Comparison of ENCODE assay signal across 7 mouse cellular contexts in the genomic region with DNA sequence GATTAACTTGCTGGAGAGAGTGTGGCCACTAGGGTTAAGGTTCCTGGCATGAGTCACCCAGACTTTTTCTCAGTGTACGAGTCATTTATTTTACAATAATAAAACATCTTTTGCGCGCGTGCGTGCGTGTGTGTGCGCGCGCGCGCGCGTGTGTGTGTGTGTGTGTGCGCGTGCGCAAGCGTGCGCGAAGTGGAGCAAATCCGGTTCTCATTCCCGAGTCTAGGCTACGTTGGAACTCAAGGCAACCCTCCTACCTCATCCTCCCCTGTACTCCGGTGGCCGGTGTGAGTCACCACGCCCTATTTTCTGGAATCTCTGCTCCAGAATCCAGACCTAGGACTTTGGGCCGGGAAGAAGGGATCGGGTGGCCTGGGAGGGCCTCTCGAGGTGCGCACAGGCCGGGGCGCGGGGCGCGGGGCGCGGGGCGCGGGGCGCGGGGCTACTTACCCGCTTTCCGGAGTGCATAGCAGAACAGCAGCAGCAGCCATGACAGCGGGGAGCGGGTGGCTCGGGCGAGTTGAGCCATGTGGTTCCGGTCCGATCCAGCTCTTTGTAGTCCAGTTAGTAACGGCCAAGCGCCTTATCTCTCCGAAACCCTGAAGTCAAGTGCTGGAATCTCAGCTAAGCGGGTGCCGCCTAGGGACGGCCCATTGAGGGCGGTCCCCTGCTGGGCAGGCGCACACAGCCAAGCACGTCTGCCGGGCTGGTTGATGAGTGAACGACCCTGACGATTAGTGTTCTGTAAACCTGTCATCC. TPM values are rescaled to one million over a fixed set of nuclear protein-coding genes. Genes with fewer than 3 reads are reported as not detected.
DNase-seq lines count a peak whose midpoint lies in the region; ATAC-seq lines count a peak whose summit lies in the region.

Gene Pvr (minus strand): TSS at position 655 of the 756 bp plus-strand sequence.

- WGBS in embryonic facial prominence, embryonic 10.5 days: under 1% methylated on average over 60 of the region's 60 CpGs
- WGBS in limb, embryonic 10.5 days: under 1% methylated on average over 60 of the region's 60 CpGs
- 0% methylated on average over 60 of the region's 60 CpGs for WGBS in midbrain, embryonic 11.5 days

- peak within 1 kb of the TSS; percentile 86 for H3K27ac ChIP-seq in embryonic facial prominence, embryonic 10.5 days (replicated peaks)
- peak within 1 kb of the TSS; percentile 86 for H3K27ac ChIP-seq in limb, embryonic 10.5 days
- H3K27ac ChIP-seq in midbrain, embryonic 11.5 days (ENCODE audit: low read depth, low read length): no peak within 1 kb of the TSS

- H3K36me3 ChIP-seq in embryonic facial prominence, embryonic 10.5 days (replicated peaks): peaks cover 29% of the 10 kb centered on the region
- H3K36me3 ChIP-seq in limb, embryonic 10.5 days: peaks cover 12% of the 10 kb centered on the region
- H3K36me3 ChIP-seq in midbrain, embryonic 11.5 days (ENCODE audit: control insufficient read depth, insufficient read depth, low read length): no peaks in the 10 kb centered on the region

- H3K9me3 ChIP-seq in embryonic facial prominence, embryonic 10.5 days: no peaks in the 10 kb centered on the region
- no peaks in the 10 kb centered on the region for H3K9me3 ChIP-seq in limb, embryonic 10.5 days (replicated peaks)
- H3K9me3 ChIP-seq in midbrain, embryonic 11.5 days (ENCODE audit: control insufficient read depth, low read length): no peaks in the 10 kb centered on the region

- peak within 1 kb of the TSS; percentile 73 for H3K9ac ChIP-seq in midbrain, embryonic 11.5 days (ENCODE audit: low read length)

- H3K4me3 ChIP-seq in embryonic facial prominence, embryonic 10.5 days: peak within 1 kb of the TSS; percentile 75
- peak within 1 kb of the TSS; percentile 68 for H3K4me3 ChIP-seq in limb, embryonic 10.5 days
- peak within 1 kb of the TSS; percentile 62 for H3K4me3 ChIP-seq in midbrain, embryonic 11.5 days (ENCODE audit: low read depth, low read length)

- peak; percentile 90 for DNase-seq in adrenal gland, postnatal 14 days
- DNase-seq in embryonic facial prominence, embryonic 10.5 days (ENCODE audit: low spot score): peak; percentile 79
- DNase-seq in heart, adult 11 months: peak; percentile 99
- peak; percentile 85 for DNase-seq in kidney, adult 11 months
- peak; percentile 78 for DNase-seq in limb, embryonic 10.5 days (ENCODE audit: low spot score)
- DNase-seq in midbrain, embryonic 11.5 days (ENCODE audit: low spot score, missing footprints): peak; percentile 97
- DNase-seq in right cerebral cortex, postnatal 4 days: peak; percentile 68

- H3K4me2 ChIP-seq in midbrain, embryonic 11.5 days: peak within 1 kb of the TSS; percentile 79

- peaks cover 8% of the 10 kb centered on the region for H3K27me3 ChIP-seq in embryonic facial prominence, embryonic 10.5 days (replicated peaks; ENCODE audit: low read depth, poor library complexity, severe bottlenecking)
- H3K27me3 ChIP-seq in limb, embryonic 10.5 days (ENCODE audit: low read depth, poor library complexity, severe bottlenecking): peaks cover 12% of the 10 kb centered on the region; the same call in 1 of the 2 replicates
- no peaks in the 10 kb centered on the region for H3K27me3 ChIP-seq in midbrain, embryonic 11.5 days (ENCODE audit: control insufficient read depth, insufficient read depth, low read length)

- ATAC-seq in midbrain, embryonic 11.5 days (ENCODE audit: low FRiP score): peak; percentile 84

- peaks cover 15% of the 10 kb centered on the region for H3K4me1 ChIP-seq in embryonic facial prominence, embryonic 10.5 days
- peaks cover 19% of the 10 kb centered on the region; the same call in 1 of the 2 replicates for H3K4me1 ChIP-seq in limb, embryonic 10.5 days
- H3K4me1 ChIP-seq in midbrain, embryonic 11.5 days (ENCODE audit: control insufficient read depth, insufficient read depth, low read length): peaks cover 2% of the 10 kb centered on the region; the same call in 1 of the 2 replicates

RNA-seq across cellular contexts. Expression of gene Pvr, which starts in this region (rescaled TPM):
- total RNA-seq in adrenal gland, postnatal 14 days (2021): 31.0 and 34.1 TPM in 2 replicates
- 8.2 and 8.8 TPM in 2 replicates for polyA plus RNA-seq in embryonic facial prominence, embryonic 10.5 days (2016; fragmentation: Nextera tagmentation; extraction: Ambion mirVana)
- polyA plus RNA-seq in limb, embryonic 10.5 days (2016; fragmentation: Nextera tagmentation; extraction: Ambion mirVana): 6.2 TPM in 2 replicates
- 2.8 and 3.0 TPM in 2 replicates for polyA plus RNA-seq in midbrain, embryonic 11.5 days (2014; fragmentation: Nextera tagmentation; extraction: Ambion mirVana)
